Mouse (Mus musculus): ENCODE results near the gene Rbl2.
A peak's percentile ranks its signal among the peaks of the same experiment; 100 is the strongest.

The Rbl2 gene

GRCm38 (mm10) chr8:91111868-91112477 is 42.1 kb downstream of the Rbl2 start:
- DNase-seq, result no peak

GRCm38 (mm10) chr8:91114428-91114827 is 44.6 kb downstream of the Rbl2 start:
- DNase-seq, result no peak

- DNase-seq, result peak; percentile 41
These were observed 45.1 kb downstream of the Rbl2 start for GRCm38 (mm10) chr8:91114910-91115309.

GRCm38 (mm10) chr8:91117537-91117936 is 47.7 kb downstream of the Rbl2 start:
- no peak for DNase-seq

GRCm38 (mm10) chr8:91118131-91118530 is 48.3 kb downstream of the Rbl2 start:
- no peak for DNase-seq

GRCm38 (mm10) chr8:91124315-91124714 is 54.5 kb downstream of the Rbl2 start:
- peak; percentile 61 for DNase-seq

DNA sequence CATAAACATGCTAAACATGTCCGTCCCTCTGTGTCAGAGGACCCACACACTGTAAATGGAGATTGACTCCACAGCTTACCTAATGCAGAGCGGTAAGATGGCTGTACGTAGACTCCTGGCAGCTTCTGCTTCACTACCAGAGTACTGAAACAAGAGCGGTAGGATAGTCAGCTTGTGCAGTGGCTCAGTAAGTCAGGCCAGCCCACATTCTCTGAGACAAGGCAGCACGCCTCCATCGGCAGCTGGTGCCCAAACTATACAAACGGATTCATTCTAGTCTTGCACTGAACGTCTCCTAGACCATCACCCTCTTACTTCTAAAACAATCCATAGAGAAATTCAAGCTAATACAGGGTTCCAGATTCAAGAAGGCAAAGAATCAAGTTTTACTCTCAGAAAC is 56.9 kb downstream of the Rbl2 start:
- DNase-seq, result no peak

DNA sequence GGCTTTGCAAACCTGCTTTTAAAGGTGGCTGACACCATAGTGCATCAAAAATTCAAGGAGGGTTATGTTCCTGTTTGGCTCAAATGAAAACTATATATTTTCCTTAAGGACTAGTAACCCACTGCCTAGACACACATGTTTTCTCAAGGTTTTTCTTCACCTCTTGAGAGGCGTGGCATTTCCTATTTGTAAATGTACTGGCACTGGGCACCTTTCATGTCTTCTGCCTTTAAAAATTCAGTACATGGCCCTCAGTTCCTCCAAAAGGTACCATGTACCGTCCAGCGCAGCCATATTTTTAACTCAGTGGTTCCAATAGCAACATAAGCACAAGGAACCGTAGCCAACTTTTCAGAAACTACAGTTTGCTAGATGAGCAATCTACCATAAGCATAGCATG is 62.9 kb downstream of the Rbl2 start:
- no peak for DNase-seq

DNA sequence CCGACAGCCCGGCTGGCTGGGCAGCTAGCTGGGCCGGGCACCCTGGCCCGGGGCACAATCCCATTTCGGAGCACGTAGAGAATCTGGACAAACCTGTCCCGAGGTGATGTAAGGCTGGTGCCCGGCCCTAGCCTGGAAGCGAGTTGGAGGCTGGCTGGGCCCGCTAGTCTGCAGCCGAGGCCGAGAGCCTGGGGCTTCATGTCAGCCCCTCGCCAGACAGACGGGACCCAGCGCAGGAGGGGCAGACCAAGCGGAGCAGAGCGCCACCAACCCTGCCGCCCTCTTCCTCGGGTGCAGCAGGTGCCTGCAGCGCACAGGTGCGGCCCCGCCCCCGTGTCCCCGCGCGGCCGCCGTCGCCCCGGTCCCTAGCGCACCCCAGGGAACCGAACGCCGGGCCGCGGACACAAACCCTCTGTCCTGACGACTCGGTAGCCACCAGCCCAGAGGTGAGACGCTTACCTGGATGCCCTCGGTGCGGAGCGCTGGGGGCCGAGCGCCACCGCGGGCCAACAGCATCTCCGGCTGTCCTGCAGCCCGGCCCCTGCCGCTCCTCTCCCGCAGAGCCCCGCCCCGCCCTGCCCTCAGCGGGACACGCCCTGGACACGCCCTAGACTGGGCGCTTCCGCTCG is 63.7 kb downstream of the Rbl2 start:
- DNase-seq, result no peak

GRCm38 (mm10) chr8:91134070-91134475 is 64.2 kb downstream of the Rbl2 start:
- peak; percentile 100 for DNase-seq

DNA sequence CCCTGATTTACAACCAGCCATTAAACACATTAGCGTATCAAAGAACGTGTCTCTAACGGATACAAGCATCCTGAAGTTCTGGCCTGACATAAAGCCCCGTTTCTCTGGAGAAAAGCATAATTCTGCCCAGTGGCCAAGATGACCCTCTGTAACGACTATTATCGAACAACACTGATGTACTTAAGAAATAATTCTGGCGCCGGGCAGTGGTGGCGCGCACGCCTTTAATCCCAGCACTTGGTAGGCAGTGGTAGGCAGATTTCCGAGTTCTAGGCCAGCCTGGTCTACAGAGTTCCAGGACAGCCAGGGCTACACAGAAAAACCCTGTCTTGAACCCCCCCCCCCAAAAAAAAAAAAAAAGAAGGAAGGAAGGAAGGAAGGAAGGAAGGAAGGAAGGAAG is 64.8 kb downstream of the Rbl2 start:
- DNase-seq, result no peak

GRCm38 (mm10) chr8:91135308-91136181 is 65.7 kb downstream of the Rbl2 start:
- peak; percentile 78 for DNase-seq

DNA sequence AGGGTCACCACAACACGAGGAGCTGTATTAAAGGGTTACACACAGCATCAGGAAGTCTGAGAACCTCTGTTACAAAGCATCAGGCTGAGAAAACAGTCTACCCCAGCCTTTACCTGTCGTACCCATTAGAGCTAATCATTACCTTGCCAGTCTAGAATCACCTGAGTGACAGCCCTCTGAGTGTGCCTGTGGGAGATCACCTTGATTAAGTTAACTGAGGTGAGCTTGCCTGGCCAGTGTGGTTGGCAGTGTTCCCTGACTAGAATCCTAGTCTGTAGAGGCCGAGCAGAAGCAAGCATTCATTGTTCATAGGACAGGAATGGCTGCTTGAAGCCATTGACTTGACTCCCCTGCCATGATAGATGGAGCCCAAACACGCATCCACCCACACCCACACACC is 71.0 kb downstream of the Rbl2 start:
- peak; percentile 76 for DNase-seq

- peak; percentile 69 for DNase-seq
These were observed 77.9 kb downstream of the Rbl2 start for GRCm38 (mm10) chr8:91147715-91148114.

DNA sequence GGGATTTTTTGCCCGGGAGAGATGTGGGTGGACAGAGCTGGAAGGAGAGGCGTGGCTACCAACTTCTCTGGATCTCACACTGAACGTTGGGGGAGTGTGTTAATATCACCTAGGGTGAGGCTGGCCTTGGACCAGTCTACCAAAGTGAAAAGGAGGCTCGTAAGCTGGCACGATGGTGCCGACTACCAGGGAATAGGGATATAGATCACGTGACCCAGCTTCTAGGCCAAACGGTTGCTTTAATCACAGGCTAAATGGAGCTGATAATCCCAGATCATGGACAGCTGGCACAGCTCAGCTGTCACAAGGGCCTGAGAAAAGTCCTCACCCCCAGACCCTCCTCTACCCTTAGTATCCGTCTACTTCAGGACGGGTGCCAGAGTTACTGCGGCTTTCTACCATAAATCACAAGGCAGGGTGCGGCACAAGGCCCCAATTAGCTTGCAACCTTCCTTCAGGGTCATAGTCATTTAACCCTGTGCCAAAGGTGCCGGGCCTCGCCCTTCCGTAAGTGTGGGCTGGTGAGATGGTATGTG is 78.9 kb downstream of the Rbl2 start:
- peak; percentile 65 for DNase-seq

- DNase-seq, result no peak
These were observed 79.4 kb downstream of the Rbl2 start for GRCm38 (mm10) chr8:91149298-91149697.

DNA sequence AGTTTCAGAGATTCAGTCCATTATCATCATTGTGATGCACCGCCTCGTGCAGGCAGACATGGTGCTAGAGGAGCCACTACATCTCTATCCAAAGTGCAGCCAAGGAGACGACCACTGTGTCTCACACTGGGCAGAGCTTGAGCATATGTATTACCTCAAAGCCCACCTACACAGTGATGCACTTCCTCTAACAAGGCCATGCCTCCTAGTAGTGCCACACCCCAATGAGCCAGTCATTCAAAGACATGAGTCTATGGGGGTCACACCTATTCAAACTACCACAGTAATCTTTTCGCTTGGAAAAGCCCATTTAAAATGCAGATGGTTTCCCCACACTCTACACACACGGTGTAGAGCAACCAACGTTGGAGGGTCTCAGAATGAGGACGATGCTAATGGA is 81.7 kb downstream of the Rbl2 start:
- no peak for DNase-seq

DNA sequence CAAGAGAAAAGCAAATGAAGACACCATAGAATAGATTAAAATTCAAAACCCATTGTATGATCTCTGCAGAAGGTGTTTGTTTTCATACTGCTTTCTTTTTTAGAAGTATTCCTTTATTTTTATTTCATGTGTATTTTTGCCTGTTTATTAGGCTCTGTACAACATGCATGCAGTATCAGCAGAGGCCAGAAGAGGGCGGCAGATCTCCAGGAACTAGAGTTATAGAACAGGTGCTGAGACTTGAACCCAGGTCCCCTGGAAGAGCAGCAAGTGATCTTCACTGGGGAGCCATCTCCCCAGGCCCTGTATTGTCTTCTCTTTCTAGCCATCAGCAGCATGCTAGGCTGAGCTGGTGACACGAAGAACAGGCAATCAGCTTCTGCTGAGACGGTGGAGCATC is 84.0 kb downstream of the Rbl2 start:
- no peak for DNase-seq

- peak; percentile 67 for DNase-seq
These were observed 84.7 kb downstream of the Rbl2 start for GRCm38 (mm10) chr8:91154564-91154963.

GRCm38 (mm10) chr8:91158617-91159016 is 88.8 kb downstream of the Rbl2 start:
- no peak for DNase-seq

DNA sequence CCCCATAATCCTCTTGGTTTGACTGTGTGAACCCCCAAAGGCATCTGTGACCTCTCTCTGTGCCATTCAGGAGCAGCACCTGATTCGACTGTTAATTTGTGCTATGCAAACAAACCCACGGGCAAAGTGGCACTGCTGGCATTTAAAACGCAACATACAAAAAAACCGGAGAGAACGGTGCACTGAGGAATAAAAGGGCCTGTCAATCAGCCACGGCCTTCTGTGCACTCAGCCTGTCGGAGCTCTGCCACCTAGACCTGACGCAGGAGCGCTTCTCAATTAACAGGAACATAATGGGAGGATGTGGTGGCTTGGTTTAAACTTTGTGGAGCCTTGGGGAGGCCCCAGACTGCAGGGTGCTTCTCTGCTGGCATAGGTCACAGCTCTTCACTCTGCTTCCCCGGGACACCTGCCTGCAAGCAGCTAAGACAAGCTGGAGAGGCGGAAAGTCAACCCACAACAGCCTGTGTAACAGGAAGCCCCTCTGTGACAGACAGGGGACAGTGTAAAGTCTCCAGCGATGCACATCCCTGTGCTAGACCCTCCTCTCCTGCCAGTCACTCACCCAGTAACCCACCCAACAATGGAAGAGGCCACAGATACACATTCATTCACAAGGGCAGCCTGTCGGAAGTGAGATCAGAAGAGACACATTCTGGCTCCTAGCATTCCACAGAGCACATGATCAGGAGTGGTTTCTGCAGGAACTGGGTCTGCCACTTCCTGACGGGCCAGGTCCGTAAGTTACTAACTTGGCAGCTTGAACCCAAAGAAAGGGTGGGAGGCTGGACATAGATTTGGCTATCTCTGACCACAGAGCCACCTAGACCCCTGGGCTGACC is 90.3 kb downstream of the Rbl2 start:
- no peak for DNase-seq

DNA sequence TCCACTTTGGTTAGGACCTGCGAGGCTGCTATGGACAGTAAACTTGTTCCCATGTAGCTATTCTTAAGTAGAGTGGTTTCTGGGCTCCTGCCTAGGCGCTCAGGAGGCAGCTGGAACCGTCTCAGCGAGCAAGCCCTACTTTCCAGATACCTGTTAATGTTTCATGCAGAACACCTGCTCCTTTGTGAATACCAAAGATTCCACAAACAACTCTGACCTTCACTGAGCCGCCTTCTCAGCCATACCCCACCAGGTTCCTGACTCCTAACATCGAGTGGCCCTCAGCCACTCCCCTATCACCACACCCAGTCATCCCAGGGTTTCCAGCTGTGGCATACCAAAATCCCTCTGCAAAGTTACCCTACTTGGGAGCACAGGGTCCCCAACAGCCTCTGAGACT is 100.3 kb downstream of the Rbl2 start:
- DNase-seq, result peak; percentile 45

- DNase-seq, result no peak
These were observed 101.1 kb downstream of the Rbl2 start for GRCm38 (mm10) chr8:91170914-91171313.

All from kidney, postnatal 14 days (tissue).